Mouse (Mus musculus) gastrocnemius, postnatal 4 days (tissue): ENCODE results near the gene Fam114a2. TPM values are rescaled to one million over a fixed set of nuclear protein-coding genes. Genes with fewer than 3 reads are reported as not detected.
"Not testable (repeated sequence)": the region's sequence is repeated elsewhere in the genome, so short reads cannot be mapped to it uniquely, and the experiment has no call there.

Source experiments
- DNase-seq, 2 experiments: peaks; one replicate each; pipeline ENCODE4 v3.0.0; 2021 to 2022; ENCODE audit warnings: low spot score in 2 of 2, mixed read lengths in 2 of 2
- long read RNA-seq, 2 experiments: library from polyadenylated mRNA; stranded (forward); transcript quantifications; one replicate each; pipeline ENCODE4 v2.0.0; 2021
- total RNA-seq, 2 experiments: library from RNA; stranded (reverse); gene quantifications; 2 replicates each; pipeline ENCODE4 v1.2.3; 2021

The Fam114a2 gene
- 10 to 100 TPM; 36.9 to 44.9 TPM for total RNA-seq
- long read RNA-seq, experiment 1, transcript Fam114a2-201 (14 exons, 2,557 nt), result major isoform, 15 of 81 reads
- long read RNA-seq, experiment 1, partial matches to known transcripts, result 5 of 81 reads
- long read RNA-seq, experiment 1, other reads (novel, unspliced or antisense), result 60 of 81 reads
- long read RNA-seq, experiment 2, transcript Fam114a2-201 (14 exons, 2,557 nt), result major isoform, 18 of 93 reads
- long read RNA-seq, experiment 2, partial matches to known transcripts, result 4 of 93 reads
- long read RNA-seq, experiment 2, other reads (novel, unspliced or antisense), result 70 of 93 reads

- peak; percentile 92 to 95 for DNase-seq
Measured at GRCm38 (mm10) chr11:57518091-57518750, at the start of gene Fam114a2, which contains the start of gene Mfap3. Gene Fam114a2, minus strand, starts transcription at chr11:57518617. Gene Mfap3, plus strand, starts transcription at chr11:57518664.

DNA sequence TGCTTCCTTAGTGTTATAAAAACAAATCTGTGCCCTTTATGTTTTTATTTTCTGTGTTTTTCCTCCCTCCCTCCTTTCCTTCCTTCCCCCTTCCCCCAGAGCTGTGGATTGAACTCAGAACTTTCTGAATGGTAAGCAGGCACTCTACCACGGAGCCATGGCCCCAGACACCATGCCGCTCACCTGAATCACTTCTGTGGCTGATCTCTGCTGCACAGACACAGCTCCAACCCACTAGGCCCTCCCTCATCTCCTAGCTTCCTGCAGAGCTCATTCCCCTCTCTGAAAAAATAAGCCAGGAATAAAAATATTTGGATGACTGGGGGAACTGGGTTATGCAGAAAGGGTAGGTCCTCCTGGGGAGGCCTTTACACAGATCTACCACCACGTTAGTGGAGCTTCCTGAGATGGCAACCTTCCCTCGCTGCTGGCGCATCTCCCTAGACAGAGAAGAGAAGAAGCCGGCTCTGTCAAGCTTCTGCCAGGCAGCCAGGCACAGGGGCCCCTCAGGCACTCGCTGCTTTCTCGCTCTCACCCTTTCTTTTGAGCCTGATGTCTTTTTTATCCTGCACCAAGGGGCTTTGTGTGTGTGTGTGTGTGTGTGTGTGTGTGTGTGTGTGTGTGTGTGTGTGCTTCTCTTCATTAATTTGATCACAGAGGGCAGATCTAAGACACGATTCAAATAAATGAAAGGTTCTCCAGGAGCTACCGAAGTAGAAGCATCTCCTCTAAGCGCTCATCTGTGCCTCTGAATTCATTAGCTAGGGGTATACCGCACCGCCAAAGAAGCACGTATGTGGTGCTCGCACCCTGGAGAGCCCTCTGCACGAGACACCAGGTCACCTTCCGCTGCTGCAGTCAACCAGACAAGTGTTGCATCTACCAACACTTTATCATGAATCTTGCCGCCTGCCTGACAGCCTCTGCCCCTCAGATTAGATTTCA lies 47.9 kb upstream of the Fam114a2 start:
- no peak for DNase-seq

GRCm38 (mm10) chr11:57564564-57564963 lies 46.1 kb upstream of the Fam114a2 start:
- DNase-seq, result no peak

DNA sequence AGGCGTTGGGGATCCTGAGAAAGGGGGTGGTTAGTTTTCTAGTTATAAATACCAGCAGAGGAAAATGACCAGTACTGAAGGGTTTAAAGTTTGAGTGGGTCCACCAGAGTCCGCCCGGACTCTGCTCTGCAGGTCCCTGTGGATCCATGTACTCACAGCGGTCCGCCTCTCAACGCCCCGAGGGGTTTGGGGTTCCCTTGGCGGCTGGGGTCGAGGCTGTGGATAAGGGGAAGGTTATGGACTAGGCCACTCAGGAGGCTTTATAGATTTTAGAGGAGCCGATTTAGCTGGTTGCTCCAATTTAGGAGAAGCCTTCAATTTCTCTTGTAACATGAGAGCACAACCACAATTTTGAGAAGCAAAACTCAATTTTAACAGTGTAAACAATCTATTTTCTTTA lies 39.5 kb upstream of the Fam114a2 start:
- not testable (repeated sequence) for DNase-seq

GRCm38 (mm10) chr11:57553015-57553780 lies 34.8 kb upstream of the Fam114a2 start:
- DNase-seq, result no peak

DNA sequence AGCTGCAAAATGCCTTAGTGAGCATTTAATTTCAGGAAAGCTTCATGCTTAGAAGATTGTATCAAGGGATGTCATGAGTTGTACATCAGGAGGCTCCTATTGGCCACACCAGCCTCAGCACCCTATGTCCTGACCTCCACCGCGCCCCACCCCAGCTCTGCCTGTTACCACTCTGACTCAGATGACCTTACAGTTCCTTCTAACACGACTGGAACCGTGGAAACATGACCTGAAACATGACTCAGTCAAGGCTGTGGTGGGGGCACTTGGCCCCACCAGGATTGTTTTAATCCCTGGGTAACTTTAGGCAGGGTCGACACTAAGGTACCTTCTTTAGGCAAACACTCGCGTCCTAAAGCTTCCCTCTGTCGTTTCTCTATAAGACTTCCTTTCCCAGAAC lies 32.6 kb upstream of the Fam114a2 start:
- no peak for DNase-seq

DNA sequence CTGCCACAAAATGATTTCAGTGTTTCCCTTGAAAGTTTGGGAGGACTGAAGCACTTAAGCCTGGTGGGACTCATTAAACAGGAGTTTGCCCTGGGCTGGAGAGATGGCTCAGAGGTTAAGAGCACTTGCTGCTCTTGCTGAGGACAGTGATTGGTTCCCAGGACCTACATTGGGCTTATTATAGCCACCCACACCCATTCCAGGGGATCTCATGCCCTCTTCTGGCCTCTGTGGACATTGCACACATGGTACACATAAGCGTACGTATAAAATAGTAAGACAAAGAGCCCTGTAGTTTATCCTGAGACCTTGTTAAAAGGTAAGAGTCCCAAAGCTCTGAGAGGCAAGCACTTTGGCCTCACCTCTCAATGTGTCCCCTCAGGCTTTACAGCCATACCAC lies 31.8 kb upstream of the Fam114a2 start:
- no peak for DNase-seq

DNA sequence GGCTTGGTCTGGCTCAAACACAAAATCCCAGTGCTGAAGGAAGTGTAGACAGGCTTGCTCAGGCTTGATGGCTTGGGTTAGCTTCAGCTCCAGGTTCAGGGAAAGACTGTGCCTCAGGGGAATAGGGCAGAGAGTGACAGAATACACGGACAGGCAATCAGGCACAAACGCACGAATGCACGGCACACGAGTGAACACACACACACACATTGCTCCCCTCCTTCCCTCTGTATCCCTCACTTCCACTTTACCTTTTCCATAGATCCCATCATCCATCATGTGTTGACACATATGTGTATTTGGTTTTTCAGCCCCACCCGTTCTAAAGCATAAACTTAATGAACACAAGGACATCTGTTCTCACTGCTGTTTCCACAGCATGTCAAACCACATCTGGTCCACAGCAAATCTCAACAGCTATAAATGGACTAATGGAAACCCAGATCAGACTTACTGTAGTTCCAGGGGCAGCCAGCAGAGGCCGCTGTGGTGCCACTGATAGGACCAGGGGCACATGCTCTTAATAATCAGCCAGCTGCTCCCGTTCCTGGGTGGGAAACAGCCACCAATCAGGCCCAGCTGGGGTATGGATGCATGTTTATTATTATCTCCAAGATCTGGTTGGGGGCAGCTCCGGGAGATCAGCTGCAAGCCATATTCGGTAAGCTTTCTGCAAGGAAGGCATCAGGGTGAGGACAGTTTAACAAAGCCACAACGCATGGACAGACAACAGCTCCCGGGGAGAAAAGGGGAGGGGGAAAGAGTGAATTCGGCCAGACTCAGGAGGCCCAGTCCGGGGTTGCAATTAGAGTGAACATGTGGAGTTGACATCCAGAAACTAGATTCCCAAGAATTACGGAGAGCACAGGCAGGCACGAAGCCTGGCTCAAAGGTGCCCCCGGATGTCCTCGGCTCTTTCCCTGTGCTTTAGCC lies 30.5 kb upstream of the Fam114a2 start:
- peak; percentile 77 to 83 for DNase-seq

DNA sequence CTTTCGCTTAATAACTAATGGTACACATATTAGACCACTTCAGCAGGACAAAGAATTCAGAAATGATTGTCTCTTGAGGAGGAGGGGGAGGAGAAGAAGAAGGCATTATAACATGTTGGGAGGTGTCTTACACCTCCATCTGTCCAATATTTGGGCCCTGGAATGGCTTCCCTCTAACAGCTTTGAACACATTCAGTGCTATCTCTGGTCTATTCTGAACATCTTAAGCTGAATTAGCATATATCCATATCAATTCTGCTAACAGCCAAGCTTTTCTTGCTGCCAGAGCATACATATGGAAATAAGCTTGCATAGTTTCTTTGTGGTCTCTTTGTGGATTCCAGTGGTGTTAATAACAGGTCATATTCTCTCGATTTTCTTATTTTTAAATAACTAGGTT lies 22.3 kb upstream of the Fam114a2 start:
- no peak for DNase-seq

DNA sequence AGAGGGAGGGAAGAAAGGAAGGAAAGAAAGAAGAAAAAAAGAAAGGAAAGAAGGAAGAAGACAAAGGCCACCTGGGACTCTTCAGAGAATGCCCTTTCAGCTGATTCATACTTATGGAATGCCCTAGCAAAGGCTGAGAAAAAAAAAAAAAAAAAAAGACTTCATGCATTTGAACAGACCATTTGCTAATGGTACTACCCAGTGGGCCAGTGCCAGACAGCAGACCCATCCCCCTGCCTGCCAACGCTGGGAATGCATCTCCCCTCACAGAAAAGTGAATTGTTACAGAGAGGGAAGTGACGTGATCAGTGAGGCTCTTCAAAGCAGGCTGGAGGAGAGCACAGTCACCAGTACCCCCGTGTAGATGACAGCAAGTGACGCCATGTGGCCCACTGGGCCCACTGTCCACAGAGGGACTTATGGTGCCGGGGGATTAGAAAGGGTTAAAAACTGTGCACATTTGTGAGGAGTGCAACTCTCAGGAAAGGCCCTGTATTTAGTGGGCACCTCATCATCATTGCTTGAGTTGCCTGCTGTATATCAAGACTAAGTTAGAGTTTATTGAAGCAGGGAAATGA lies 21.5 kb upstream of the Fam114a2 start:
- DNase-seq, result no peak

- DNase-seq, result no peak
Measured at GRCm38 (mm10) chr11:57535912-57536311, 17.5 kb upstream of the Fam114a2 start.

GRCm38 (mm10) chr11:57532306-57532705 lies 13.9 kb upstream of the Fam114a2 start:
- DNase-seq, result no peak

DNA sequence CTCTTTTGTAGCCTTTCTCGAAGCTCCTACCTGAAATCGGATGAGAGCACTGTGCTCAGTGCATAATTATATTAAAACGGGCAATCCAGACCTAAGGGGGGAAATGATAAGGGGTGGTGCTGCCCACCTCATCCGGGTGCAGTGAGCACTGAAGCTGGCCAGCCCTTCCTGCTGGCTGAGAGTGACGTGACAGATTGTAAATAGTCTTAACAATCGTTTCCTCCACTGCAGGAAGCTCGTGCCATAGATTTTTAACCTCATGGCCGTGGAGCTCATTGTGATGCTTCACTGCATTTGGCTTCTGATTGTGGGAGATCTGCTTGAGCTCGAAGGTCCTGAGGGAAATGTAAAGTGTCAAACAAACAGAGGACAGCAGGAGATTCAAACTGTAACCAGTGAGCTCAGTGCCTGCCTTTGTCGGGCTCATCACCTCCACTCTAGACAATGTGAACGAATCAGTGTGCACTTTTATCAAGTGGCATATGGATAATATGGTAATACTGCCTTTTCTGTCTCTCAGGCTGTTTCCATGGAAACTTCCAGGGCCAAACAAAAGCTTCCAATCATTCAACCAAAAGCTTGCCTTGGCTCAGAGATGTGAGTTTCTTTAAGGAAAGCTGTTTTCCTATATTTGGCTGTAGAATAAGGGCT lies 13.0 kb upstream of the Fam114a2 start:
- DNase-seq, result no peak

DNA sequence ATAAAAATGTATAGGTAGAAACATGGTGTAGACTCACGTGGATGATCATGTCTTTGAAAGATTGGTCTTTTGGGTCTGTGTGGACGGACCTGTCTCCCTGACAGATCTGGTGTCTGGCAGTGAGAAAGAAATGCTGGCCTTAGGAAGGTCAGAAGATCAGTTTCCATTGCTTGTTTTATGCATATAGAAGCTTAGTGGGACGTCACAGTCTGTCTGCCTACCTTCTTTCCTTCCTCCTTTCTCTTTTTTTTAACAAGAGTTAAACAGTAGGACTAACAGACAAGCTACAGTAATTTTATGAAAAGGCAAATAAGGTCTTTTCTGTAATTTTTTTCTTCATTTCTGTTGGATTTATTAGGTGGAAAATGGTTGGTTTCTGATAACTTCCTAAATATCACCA lies 10.7 kb upstream of the Fam114a2 start:
- DNase-seq, result no peak

DNA sequence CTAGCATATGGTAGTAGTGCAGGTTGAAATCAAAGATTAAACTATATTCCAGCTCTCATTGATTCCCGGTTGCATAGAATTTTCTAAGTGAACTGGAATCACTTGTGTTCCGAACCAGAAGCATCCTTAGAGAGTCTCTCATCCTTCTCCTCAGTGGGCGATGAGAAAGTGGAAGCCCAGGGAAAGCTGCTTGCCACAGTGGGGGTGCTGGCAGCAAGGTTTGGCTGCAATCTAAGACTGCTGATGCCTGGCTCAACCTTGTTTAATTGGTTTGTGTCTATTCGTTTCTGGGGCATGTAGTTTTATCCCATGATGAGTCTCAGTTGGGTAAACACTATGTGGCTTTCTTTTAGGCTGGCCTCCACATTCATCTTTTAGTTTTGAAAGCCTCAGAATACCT lies 9.1 kb upstream of the Fam114a2 start:
- no peak for DNase-seq

GRCm38 (mm10) chr11:57525900-57526299 lies 7.5 kb upstream of the Fam114a2 start:
- no peak for DNase-seq

DNA sequence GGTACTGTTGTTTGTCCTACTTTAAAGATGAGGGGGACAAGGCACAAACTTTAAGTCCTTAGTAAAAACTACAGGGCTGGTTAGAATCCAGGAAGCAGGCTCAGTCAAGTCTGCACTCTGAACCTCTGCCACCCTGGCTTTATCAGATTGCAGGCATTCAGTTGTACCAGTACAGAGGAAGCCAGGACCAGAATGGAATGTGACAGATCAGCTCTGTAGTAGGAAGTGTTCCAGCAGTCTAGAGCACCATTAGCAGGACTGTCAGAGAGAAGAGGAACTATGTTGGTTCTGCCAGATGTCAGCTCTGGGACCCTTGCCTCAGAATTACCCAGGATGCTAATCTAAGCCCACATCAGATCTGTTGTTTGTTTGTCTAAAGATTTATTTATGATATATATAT lies 6.2 kb upstream of the Fam114a2 start:
- no peak for DNase-seq

DNA sequence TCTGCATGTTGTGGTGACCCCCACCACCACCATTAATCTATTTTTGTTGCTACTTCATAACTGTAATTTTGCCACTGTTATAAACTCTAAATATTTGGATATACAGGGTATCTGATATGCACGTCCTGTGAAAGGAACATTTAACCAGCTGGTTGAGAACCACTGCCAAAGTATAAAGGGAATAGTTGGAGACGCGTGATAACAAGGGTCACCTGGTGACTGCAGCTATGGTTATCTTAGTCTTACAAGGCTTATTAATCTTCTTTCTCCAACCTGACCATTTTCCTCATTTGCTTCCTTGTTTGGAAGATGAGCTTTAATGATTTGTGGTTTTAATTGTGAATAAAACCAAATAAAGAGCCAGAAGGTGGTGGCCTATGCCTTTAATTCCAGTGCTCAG lies 5.0 kb upstream of the Fam114a2 start:
- DNase-seq, result no peak

GRCm38 (mm10) chr11:57522046-57522445 lies 3.6 kb upstream of the Fam114a2 start:
- no peak for DNase-seq
